Mouse (Mus musculus) heart, postnatal 10 days (tissue): ENCODE measurements at regions not wholly inside any gene's neighbourhood (a gene's known extent, or its start where the extent isn't known, plus 50 kb on each side); places are given as distances from the start of the nearest gene placed in this dataset.
A peak's percentile ranks its signal among the peaks of the same experiment; 100 is the strongest.
"Not testable (repeated sequence)": the region's sequence is repeated elsewhere in the genome, so short reads cannot be mapped to it uniquely, and the experiment has no call there.

ENCODE experiments used
- DNase-seq, 2 experiments: peaks; one replicate each; pipeline ENCODE4 v3.0.0; 2021
- intact Hi-C: fragments of 180-260 bp; cut with DNase I; formaldehyde crosslinking; loops from one replicate; pipeline ENCODE4 v1.15.1; 2025

GRCm38 (mm10) chr12:48387724-48388123, 994.7 kb upstream of the Foxg1 start:
- intact Hi-C loops, result no loop called here
- DNase-seq, result no peak

- no peak for DNase-seq
- intact Hi-C loops, result no loop called here
Observed at GRCm38 (mm10) chr12:48388192-48388812, 994.2 kb upstream of the Foxg1 start.

GRCm38 (mm10) chr12:48391008-48391407, 991.5 kb upstream of the Foxg1 start:
- DNase-seq, result no peak
- intact Hi-C loops, result no loop called here

- intact Hi-C loops, result no loop called here
Observed at GRCm38 (mm10) chr12:48439333-48440046, 943.0 kb upstream of the Foxg1 start.

GRCm38 (mm10) chr12:48448719-48449118, 933.7 kb upstream of the Foxg1 start:
- DNase-seq, intact Hi-C loops: not testable (repeated sequence)

More at GRCm38 (mm10) chr12:48439333-48440046, 943.0 kb upstream of the Foxg1 start:
- no peak for DNase-seq

- no peak for DNase-seq
- intact Hi-C loops, result no loop called here
Observed at GRCm38 (mm10) chr12:48462392-48462791, 920.1 kb upstream of the Foxg1 start.

- DNase-seq, result no peak
- intact Hi-C loops, result no loop called here
Observed at GRCm38 (mm10) chr12:48500735-48501134, 881.7 kb upstream of the Foxg1 start.

- intact Hi-C loops, result no loop called here
- DNase-seq, result no peak
Observed at GRCm38 (mm10) chr12:48511594-48511993, 870.9 kb upstream of the Foxg1 start.

- intact Hi-C loops, result no loop called here
- DNase-seq, result no peak
Observed at GRCm38 (mm10) chr12:48512259-48512658, 870.2 kb upstream of the Foxg1 start.

- intact Hi-C loops, result no loop called here
- DNase-seq, result no peak
Observed at GRCm38 (mm10) chr12:48521996-48522395, 860.5 kb upstream of the Foxg1 start.

GRCm38 (mm10) chr12:48559690-48560089, 822.8 kb upstream of the Foxg1 start:
- peak; percentile 2 to 9 for DNase-seq
- intact Hi-C loops, result not testable (repeated sequence)

GRCm38 (mm10) chr12:48604401-48605197, 777.9 kb upstream of the Foxg1 start:
- intact Hi-C loops, result no loop called here
- no peak for DNase-seq

GRCm38 (mm10) chr12:48605423-48605822, 777.0 kb upstream of the Foxg1 start:
- intact Hi-C loops, result no loop called here
- DNase-seq, result no peak

GRCm38 (mm10) chr12:48609391-48609790, 773.1 kb upstream of the Foxg1 start:
- intact Hi-C loops, result no loop called here
- no peak for DNase-seq

- intact Hi-C loops, result no loop called here
- peak; percentile 3 to 5 for DNase-seq
Observed at GRCm38 (mm10) chr12:48612066-48612465, 770.4 kb upstream of the Foxg1 start.

GRCm38 (mm10) chr12:48616337-48616736, 766.1 kb upstream of the Foxg1 start:
- intact Hi-C loops, result no loop called here
- no peak for DNase-seq

- intact Hi-C loops, result no loop called here
- DNase-seq, result no peak
Observed at GRCm38 (mm10) chr12:48633559-48633958, 748.9 kb upstream of the Foxg1 start.

GRCm38 (mm10) chr12:48634671-48635241, 747.7 kb upstream of the Foxg1 start:
- intact Hi-C loops, result no loop called here
- DNase-seq, result no peak

GRCm38 (mm10) chr12:48641974-48642373, 740.5 kb upstream of the Foxg1 start:
- intact Hi-C loops, result no loop called here
- DNase-seq, result no peak

- DNase-seq, result no peak
- intact Hi-C loops, result no loop called here
Observed at GRCm38 (mm10) chr12:48645135-48645534, 737.3 kb upstream of the Foxg1 start.

- intact Hi-C loops, result no loop called here
- DNase-seq, result no peak
Observed at GRCm38 (mm10) chr12:48645910-48646309, 736.5 kb upstream of the Foxg1 start.
